Mouse (Mus musculus) MEL (cell line): ENCODE data around the gene B230219D22Rik. TPM values are rescaled to one million over a fixed set of nuclear protein-coding genes. Genes with fewer than 3 reads are reported as not detected.

Experiments
- DNase-seq: peaks from one replicate; pipeline ENCODE4 v3.0.0; 2011; ENCODE audit warnings: low read depth, low spot score
- H3K27ac ChIP-seq: 2 replicates; pipeline ENCODE4 v1.5.1; 2012; ENCODE audit warnings: low read depth, mild to moderate bottlenecking, control low read depth, low read length, moderate library complexity; ENCODE audit not compliant: control insufficient read depth
- H3K27me3 ChIP-seq, 2 experiments: fragments of 150-350 bp in 1 of 2; sonication (generic) in 1 of 2; 2 replicates each; pipeline ENCODE4 v1.6.1; 2012; ENCODE audit warnings: low read length in 2 of 2, mild to moderate bottlenecking in 2 of 2, improper control_type of control experiment in 1 of 2, moderate library complexity in 1 of 2; ENCODE audit not compliant: insufficient read depth in 2 of 2, control insufficient read depth in 1 of 2
- H3K36me3 ChIP-seq, 2 experiments: 2 replicates each; pipeline ENCODE4 v1.6.1; 2012 to 2014; ENCODE audit warnings: low read length in 2 of 2, improper control_type of control experiment in 1 of 2, inconsistent platforms in 1 of 2, mild to moderate bottlenecking in 1 of 2; ENCODE audit not compliant: insufficient read depth in 2 of 2, control insufficient read depth in 1 of 2
- H3K4me1 ChIP-seq, 2 experiments: fragments of 150-350 bp in 1 of 2; sonication (generic) in 1 of 2; 2 replicates each; pipeline ENCODE4 v1.6.1; 2012; ENCODE audit warnings: low read length in 2 of 2, improper control_type of control experiment in 1 of 2, mild to moderate bottlenecking in 1 of 2; ENCODE audit not compliant: insufficient read depth in 2 of 2, control insufficient read depth in 1 of 2
- H3K4me3 ChIP-seq, 2 experiments: fragments of 150-350 bp in 1 of 2; sonication (generic) in 1 of 2; 2 replicates each; pipeline ENCODE4 v1.5.1; 2012; ENCODE audit warnings: low read depth in 2 of 2, low read length in 2 of 2, mild to moderate bottlenecking in 2 of 2, moderate library complexity in 2 of 2, control low read depth in 1 of 2, improper control_type of control experiment in 1 of 2; ENCODE audit not compliant: control insufficient read depth in 1 of 2, insufficient read depth in 1 of 2
- H3K79me2 ChIP-seq: 2 replicates; pipeline ENCODE4 v1.6.1; 2012; ENCODE audit warnings: mild to moderate bottlenecking, low read length, moderate library complexity; ENCODE audit not compliant: control insufficient read depth, poor library complexity, insufficient read depth
- H3K9ac ChIP-seq: 2 replicates; pipeline ENCODE4 v1.6.1; 2012; ENCODE audit warnings: low read depth, mild to moderate bottlenecking, control low read depth, low read length, moderate library complexity; ENCODE audit not compliant: control insufficient read depth, poor library complexity, severe bottlenecking
- H3K9me3 ChIP-seq: fragments of 150-350 bp; sonication (generic); replicated peaks from 2 replicates; pipeline ENCODE4 v1.6.1; 2012; ENCODE audit warnings: mild to moderate bottlenecking, low read length, improper control_type of control experiment, moderate library complexity; ENCODE audit not compliant: insufficient read depth
- CHD1 ChIP-seq: IDR thresholded peaks from 2 replicates; pipeline ENCODE4 v1.6.1; 2012; ENCODE audit warnings: low read depth, mild to moderate bottlenecking, inconsistent platforms, low read length, improper control_type of control experiment
- CHD2 ChIP-seq: IDR thresholded peaks from 2 replicates; pipeline ENCODE4 v1.6.1; 2011; ENCODE audit warnings: low read length, improper control_type of control experiment
- JUND ChIP-seq: IDR thresholded peaks from 2 replicates; pipeline ENCODE4 v1.6.1; 2011; ENCODE audit warnings: low read depth, mild to moderate bottlenecking, improper control_type of control experiment, low read length
- MAFK ChIP-seq: IDR thresholded peaks from 2 replicates; pipeline ENCODE4 v1.6.1; 2011; ENCODE audit warnings: low read depth, mild to moderate bottlenecking, low read length, improper control_type of control experiment, borderline replicate concordance
- MAZ ChIP-seq: IDR thresholded peaks from 2 replicates; pipeline ENCODE4 v1.6.1; 2012; ENCODE audit warnings: low read depth, mild to moderate bottlenecking, inconsistent platforms, low read length, improper control_type of control experiment
- MEF2A ChIP-seq: IDR thresholded peaks from 2 replicates; pipeline ENCODE4 v1.6.1; 2014; ENCODE audit warnings: low read depth, mild to moderate bottlenecking, inconsistent platforms, low read length, improper control_type of control experiment; ENCODE audit not compliant: poor library complexity, insufficient replicate concordance, severe bottlenecking; ENCODE audit errors: extremely low read depth
- MXI1 ChIP-seq: IDR thresholded peaks from 2 replicates; pipeline ENCODE4 v1.6.1; 2011; ENCODE audit warnings: mild to moderate bottlenecking, low read depth, low read length, improper control_type of control experiment
- NRF1 ChIP-seq: IDR thresholded peaks from 2 replicates; pipeline ENCODE4 v1.6.1; 2014; ENCODE audit warnings: low read depth, mild to moderate bottlenecking, inconsistent platforms, low read length, improper control_type of control experiment, moderate library complexity; ENCODE audit not compliant: poor library complexity, insufficient read depth, severe bottlenecking
- POLR2A ChIP-seq, 2 experiments: IDR thresholded peaks; 2 replicates each; pipeline ENCODE4 v1.6.1; 2011 to 2012; ENCODE audit warnings: low read length in 2 of 2, mild to moderate bottlenecking in 2 of 2, control low read depth in 1 of 2, improper control_type of control experiment in 1 of 2, low read depth in 1 of 2, moderate library complexity in 1 of 2; ENCODE audit not compliant: control insufficient read depth in 1 of 2, insufficient read depth in 1 of 2, poor library complexity in 1 of 2
- POLR2AphosphoS2 ChIP-seq: IDR thresholded peaks from 2 replicates; pipeline ENCODE4 v1.6.1; 2011; ENCODE audit warnings: low read length, improper control_type of control experiment
- RCOR1 ChIP-seq: IDR thresholded peaks from 2 replicates; pipeline ENCODE4 v1.6.1; 2012; ENCODE audit warnings: low read depth, mild to moderate bottlenecking, inconsistent platforms, low read length, improper control_type of control experiment
- SIN3A ChIP-seq: IDR thresholded peaks from 2 replicates; pipeline ENCODE4 v1.6.1; 2012; ENCODE audit warnings: low read length, improper control_type of control experiment, inconsistent platforms
- TAL1 ChIP-seq: IDR thresholded peaks from 2 replicates; pipeline ENCODE4 v1.6.1; 2012; ENCODE audit warnings: mild to moderate bottlenecking, inconsistent platforms, low read length, moderate library complexity, mixed read lengths
- TBP ChIP-seq: IDR thresholded peaks from 2 replicates; pipeline ENCODE4 v1.8.0; 2011; ENCODE audit warnings: low read depth, low read length, improper control_type of control experiment
- UBTF ChIP-seq: IDR thresholded peaks from 2 replicates; pipeline ENCODE4 v1.6.1; 2012; ENCODE audit warnings: low read depth, mild to moderate bottlenecking, inconsistent platforms, low read length, improper control_type of control experiment, moderate library complexity, borderline replicate concordance; ENCODE audit not compliant: insufficient read depth
- USF1 ChIP-seq: IDR thresholded peaks from 2 replicates; pipeline ENCODE4 v1.6.1; 2014; ENCODE audit warnings: low read depth, mild to moderate bottlenecking, inconsistent platforms, low read length, improper control_type of control experiment, moderate library complexity
- USF2 ChIP-seq, 2 experiments: IDR thresholded peaks; 2 replicates each; pipeline ENCODE4 v1.6.1; 2011 to 2012; ENCODE audit warnings: improper control_type of control experiment in 2 of 2, low read length in 2 of 2, borderline replicate concordance in 1 of 2, inconsistent platforms in 1 of 2, low read depth in 1 of 2, mild to moderate bottlenecking in 1 of 2; ENCODE audit not compliant: insufficient read depth in 1 of 2
- ZKSCAN1 ChIP-seq: IDR thresholded peaks from 2 replicates; pipeline ENCODE4 v1.6.1; 2012; ENCODE audit warnings: low read depth, mild to moderate bottlenecking, inconsistent platforms, low read length, improper control_type of control experiment, moderate library complexity
- polyA plus RNA-seq, 2 experiments: library from polyadenylated mRNA; stranded (reverse) in 1 of 2; unstranded in 1 of 2; fragments of >175 nt in 1 of 2; fragments of >200 nt in 1 of 2; gene quantifications; 2 replicates each; pipeline versions ENCODE4 v1.2.1 to v1.2.4; 2012; ENCODE audit warnings: low replicate concordance in 2 of 2, low read depth in 1 of 2; ENCODE audit not compliant: insufficient read length in 2 of 2, insufficient read depth in 1 of 2, missing spikeins in 1 of 2
- total RNA-seq: library from RNA; depleted of rRNA; stranded (reverse); fragments of 300-350 nt; gene quantifications from 2 replicates; pipeline ENCODE4 v1.2.3, GENCODE M21; 2012

B230219D22Rik gene
- total and polyA plus RNA-seq, 3 experiments = 20.4 to 145 (median 30.0) TPM

GRCm38 (mm10) chr13:55683581-55683980, 9.3 kb upstream of the B230219D22Rik start:
- Histone ChIP-seq H3K79me2 (no peaks in the 10 kb centered on the region), H3K36me3 (peaks cover 8 to 17% of the 10 kb centered on the region in 2 experiments)
- no peak for TF ChIP-seq TAL1
- TF ChIP-seq POLR2AphosphoS2 = no peak
- TF ChIP-seq ZKSCAN1 = no peak
- TF ChIP-seq MAZ = no peak
- TF ChIP-seq MEF2A = no peak
- no peak for TF ChIP-seq USF1
- TF ChIP-seq CHD1 = no peak
- no peak for TF ChIP-seq SIN3A
- TF ChIP-seq JUND = no peak
- no peak for TF ChIP-seq MXI1
- TF ChIP-seq POLR2A (IDR thresholded peaks at IDR 0.05; ENCODE audit: control insufficient read depth in 1 of 2, insufficient read depth in 1 of 2, low read depth in 1 of 2, low read length in 2 of 2, poor library complexity in 1 of 2) = no peak
- no peak for TF ChIP-seq CHD2
- TF ChIP-seq RCOR1 = no peak
- no peak for TF ChIP-seq USF2 (IDR thresholded peaks at IDR 0.05; ENCODE audit: borderline replicate concordance in 1 of 2, insufficient read depth in 1 of 2, low read depth in 1 of 2, low read length in 2 of 2)
- no peak for TF ChIP-seq NRF1
- no peak for TF ChIP-seq MAFK

GRCm38 (mm10) chr13:55686107-55686633, 6.8 kb upstream of the B230219D22Rik start:
- DNase-seq = no peak
- Histone ChIP-seq H3K27ac (no peak overlapping the region), H3K79me2 (no peaks in the 10 kb centered on the region), H3K9me3 (no peaks in the 10 kb centered on the region), H3K4me1 (peaks cover 10% of the 10 kb centered on the region in 2 experiments), H3K36me3 (peaks cover 0 to 8% of the 10 kb centered on the region in 2 experiments; a peak in 2 of 4 replicates), H3K9ac (no peak overlapping the region), H3K27me3 (no peaks in the 10 kb centered on the region), H3K4me3 (no peak overlapping the region)
- TF ChIP-seq USF2 (IDR thresholded peaks at IDR 0.05; ENCODE audit: borderline replicate concordance in 1 of 2, insufficient read depth in 1 of 2, low read depth in 1 of 2, low read length in 2 of 2) = no peak
- TF ChIP-seq POLR2AphosphoS2 = no peak
- no peak for TF ChIP-seq TBP
- no peak for TF ChIP-seq UBTF
- TF ChIP-seq POLR2A (IDR thresholded peaks at IDR 0.05; ENCODE audit: control insufficient read depth in 1 of 2, insufficient read depth in 1 of 2, low read depth in 1 of 2, low read length in 2 of 2, poor library complexity in 1 of 2) = no peak
- no peak for TF ChIP-seq CHD1

More at GRCm38 (mm10) chr13:55683581-55683980, 9.3 kb upstream of the B230219D22Rik start:
- H3K9me3 ChIP-seq = no peaks in the 10 kb centered on the region
- no peaks in the 10 kb centered on the region for H3K27me3 ChIP-seq
- H3K27ac ChIP-seq = no peak overlapping the region
- H3K4me1 ChIP-seq = peaks cover 9 to 10% of the 10 kb centered on the region in 2 experiments
- H3K9ac ChIP-seq = no peak overlapping the region
- no peak for DNase-seq
- H3K4me3 ChIP-seq = no peak overlapping the region
